Mouse (Mus musculus) liver, embryonic 13.5 days (tissue): ENCODE data around the gene Slc2a8. TPM values are rescaled to one million over a fixed set of nuclear protein-coding genes. Genes with fewer than 3 reads are reported as not detected.

Source experiments
- ATAC-seq: fragments of 200-750 bp; cut with Nextera tagmentation; 2 replicates; pipeline ENCODE4 v1.8.0; 2017; ENCODE audit warnings: low read depth, mild to moderate bottlenecking, moderate number of reproducible peaks, moderate library complexity
- DNase-seq: peaks from one replicate; pipeline ENCODE4 v3.0.0; 2022
- H3K27ac ChIP-seq: fragments of 300-500 bp; sonication (generic); 2 replicates; pipeline ENCODE4 v1.5.1; 2015; ENCODE audit warnings: moderate library complexity, mild to moderate bottlenecking, inconsistent platforms
- H3K27me3 ChIP-seq: fragments of 300-500 bp; sonication (generic); 2 replicates; pipeline ENCODE4 v1.6.1; 2015; ENCODE audit warnings: mild to moderate bottlenecking, inconsistent platforms
- H3K36me3 ChIP-seq: fragments of 300-500 bp; sonication (generic); 2 replicates; pipeline ENCODE4 v1.6.1; 2015; ENCODE audit warnings: mild to moderate bottlenecking, inconsistent platforms
- H3K4me1 ChIP-seq: fragments of 300-500 bp; sonication (generic); replicated peaks from 2 replicates; pipeline ENCODE4 v1.6.1; 2015; ENCODE audit warnings: inconsistent platforms
- H3K4me2 ChIP-seq: fragments of 300-500 bp; sonication (generic); 2 replicates; pipeline ENCODE4 v1.6.1; 2015; ENCODE audit warnings: inconsistent platforms, mild to moderate bottlenecking, moderate library complexity
- H3K4me3 ChIP-seq: fragments of 300-500 bp; sonication (generic); replicated peaks from 2 replicates; pipeline ENCODE4 v1.5.1; 2015; ENCODE audit warnings: mild to moderate bottlenecking, inconsistent platforms
- H3K9ac ChIP-seq: fragments of 300-500 bp; sonication (generic); 2 replicates; pipeline ENCODE4 v1.6.1; 2015; ENCODE audit warnings: mild to moderate bottlenecking, inconsistent platforms
- H3K9me3 ChIP-seq: fragments of 300-500 bp; sonication (generic); replicated peaks from 2 replicates; pipeline ENCODE4 v1.6.1; 2016; ENCODE audit warnings: inconsistent platforms
- WGBS: fragments of 180-500 bp; shearing (Covaris S2); methylation state at CpG from one replicate; pipeline ENCODE4 v1.1.7; 2015; ENCODE audit not compliant: insufficient replicate concordance; 5-methylcytosine and 5-hydroxymethylcytosine counted together
- polyA plus RNA-seq: library from polyadenylated mRNA; unstranded; fragments of >200 nt; fragmentation: Nextera tagmentation; extraction: Ambion mirVana; gene quantifications from 2 replicates; pipeline ENCODE4 v1.2.1, GENCODE M21; 2015

The Slc2a8 gene
- polyA plus RNA-seq, 1 experiment from 2014 or later, result 9.0 TPM

- Histone ChIP-seq H3K4me1 (no peaks in the 10 kb centered on the region), H3K4me2 (no peak overlapping the region), H3K9me3 (no peaks in the 10 kb centered on the region), H3K36me3 (no peaks in the 10 kb centered on the region), H3K4me3 (no peak overlapping the region), H3K27ac (no peak overlapping the region), H3K27me3 (0 out of 2 replicates have a peak, but pooled peaks cover 1% of the 10 kb centered on the region), H3K9ac (no peak overlapping the region)
- 65% methylated on average over 6 of the region's 6 CpGs for WGBS
- no peak for ATAC-seq
- DNase-seq, result no peak
Measured at GRCm38 (mm10) chr2:32997081-32997480, 15.2 kb upstream of the Slc2a8 start.

- Histone ChIP-seq H3K9ac (no peak overlapping the region), H3K27me3 (0 out of 2 replicates have a peak, but pooled peaks cover 3% of the 10 kb centered on the region), H3K4me2 (no peak overlapping the region), H3K4me1 (no peaks in the 10 kb centered on the region), H3K9me3 (no peaks in the 10 kb centered on the region), H3K27ac (no peak overlapping the region), H3K36me3 (no peaks in the 10 kb centered on the region), H3K4me3 (no peak overlapping the region)
- ATAC-seq (no peak), DNase-seq (no peak)
- whole genome bisulfite sequencing, result 42% methylated on average over 6 of the region's 6 CpGs
Measured at GRCm38 (mm10) chr2:32992130-32992529, 10.2 kb upstream of the Slc2a8 start.

- Histone ChIP-seq H3K27me3 (0 out of 2 replicates have a peak, but pooled peaks cover 3% of the 10 kb centered on the region), H3K4me1 (no peaks in the 10 kb centered on the region), H3K4me3 (no peak overlapping the region), H3K27ac (no peak overlapping the region), H3K9ac (no peak overlapping the region), H3K9me3 (no peaks in the 10 kb centered on the region), H3K36me3 (no peaks in the 10 kb centered on the region), H3K4me2 (no peak overlapping the region)
- ATAC-seq, result no peak
- DNase-seq, result no peak
- WGBS, result 50% methylated on average over 13 of the region's 13 CpGs
Measured at GRCm38 (mm10) chr2:32990167-32990832, 8.4 kb upstream of the Slc2a8 start.

GRCm38 (mm10) chr2:32989376-32989775, 7.5 kb upstream of the Slc2a8 start:
- Histone ChIP-seq H3K4me2 (no peak overlapping the region), H3K4me1 (no peaks in the 10 kb centered on the region), H3K27ac (no peak overlapping the region), H3K27me3 (0 out of 2 replicates have a peak, but pooled peaks cover 8% of the 10 kb centered on the region), H3K4me3 (no peak overlapping the region), H3K36me3 (no peaks in the 10 kb centered on the region), H3K9ac (no peak overlapping the region), H3K9me3 (no peaks in the 10 kb centered on the region)
- no peak for DNase-seq
- no peak for ATAC-seq
- WGBS, result 66% methylated on average over 3 of the region's 3 CpGs

GRCm38 (mm10) chr2:32985844-32986243, 4.0 kb upstream of the Slc2a8 start:
- ATAC-seq (no peak), DNase-seq (no peak)
- WGBS, result 65% methylated on average over 8 of the region's 8 CpGs

GRCm38 (mm10) chr2:32983617-32984016, 1.7 kb upstream of the Slc2a8 start:
- Histone ChIP-seq H3K4me1 (peaks cover 37% of the 10 kb centered on the region), H3K27ac (no peak overlapping the region), H3K9me3 (no peaks in the 10 kb centered on the region), H3K4me2 (peak overlapping the region; percentile 99), H3K36me3 (no peaks in the 10 kb centered on the region), H3K9ac (no peak overlapping the region), H3K4me3 (no peak overlapping the region), H3K27me3 (peaks cover 9% of the 10 kb centered on the region; the same call in 1 of the 2 replicates)
- DNase-seq, result no peak
- ATAC-seq, result no peak
- 42% methylated on average over 6 of the region's 6 CpGs for WGBS

More at GRCm38 (mm10) chr2:32985844-32986243, 4.0 kb upstream of the Slc2a8 start:
- Histone ChIP-seq H3K9me3 (no peaks in the 10 kb centered on the region), H3K4me1 (peaks cover 16% of the 10 kb centered on the region), H3K9ac (no peak overlapping the region), H3K4me3 (no peak overlapping the region), H3K4me2 (no peak overlapping the region), H3K36me3 (no peaks in the 10 kb centered on the region), H3K27me3 (peaks cover 9% of the 10 kb centered on the region; the same call in 1 of the 2 replicates), H3K27ac (no peak overlapping the region)

GRCm38 (mm10) chr2:32982700-32983099, 817 bp upstream of the Slc2a8 start:
- H3K27ac ChIP-seq, result no peak overlapping the region
- DNase-seq, result no peak
- H3K9me3 ChIP-seq, result no peaks in the 10 kb centered on the region
- H3K9ac ChIP-seq, result peak overlapping the region; percentile 53
- ATAC-seq, result no peak
- peaks cover 46% of the 10 kb centered on the region for H3K4me1 ChIP-seq
- H3K4me2 ChIP-seq, result peak overlapping the region; percentile 99
- H3K4me3 ChIP-seq, result peak overlapping the region; percentile 76
- peaks cover 9% of the 10 kb centered on the region; the same call in 1 of the 2 replicates for H3K27me3 ChIP-seq
- WGBS, result 10% methylated on average over 4 of the region's 4 CpGs
- H3K36me3 ChIP-seq, result no peaks in the 10 kb centered on the region

- peak overlapping the region; percentile 86 for H3K9ac ChIP-seq
- no peak for DNase-seq
- 1% methylated on average over 23 of the region's 23 CpGs for WGBS
Measured at GRCm38 (mm10) chr2:32981281-32981680, 602 bp downstream of the Slc2a8 start.

GRCm38 (mm10) chr2:32979675-32980074, 2.2 kb downstream of the Slc2a8 start:
- no peak overlapping the region; the same call in 1 of the 2 replicates for H3K4me2 ChIP-seq
- no peak overlapping the region for H3K27ac ChIP-seq
- ATAC-seq, result no peak
- H3K27me3 ChIP-seq, result peaks cover 7% of the 10 kb centered on the region; the same call in 1 of the 2 replicates
- H3K4me3 ChIP-seq, result no peak overlapping the region
- no peak for DNase-seq
- H3K4me1 ChIP-seq, result peaks cover 56% of the 10 kb centered on the region
- H3K9me3 ChIP-seq, result no peaks in the 10 kb centered on the region
- 77% methylated on average over 7 of the region's 7 CpGs for WGBS
- 0 out of 2 replicates have a peak overlapping the region, but pooled peaks have one; percentile 17 for H3K9ac ChIP-seq
- H3K36me3 ChIP-seq, result peaks cover 4% of the 10 kb centered on the region; the same call in 1 of the 2 replicates

More at GRCm38 (mm10) chr2:32981281-32981680, 602 bp downstream of the Slc2a8 start:
- H3K36me3 ChIP-seq, result no peaks in the 10 kb centered on the region
- peaks cover 56% of the 10 kb centered on the region for H3K4me1 ChIP-seq
- no peaks in the 10 kb centered on the region for H3K9me3 ChIP-seq
- peak; percentile 19 for ATAC-seq
- H3K27me3 ChIP-seq, result peaks cover 9% of the 10 kb centered on the region; the same call in 1 of the 2 replicates
- peak overlapping the region; percentile 25; the same call in 1 of the 2 replicates for H3K27ac ChIP-seq
- H3K4me2 ChIP-seq, result peak overlapping the region; percentile 99
- H3K4me3 ChIP-seq, result peak overlapping the region; percentile 76

- peak overlapping the region; percentile 68 for H3K27ac ChIP-seq
- WGBS, result 22% methylated on average over 3 of the region's 3 CpGs
- H3K4me1 ChIP-seq, result peaks cover 56% of the 10 kb centered on the region
- H3K27me3 ChIP-seq, result peaks cover 3% of the 10 kb centered on the region; the same call in 1 of the 2 replicates
- peak overlapping the region; percentile 46 for H3K4me2 ChIP-seq
- H3K9ac ChIP-seq, result peak overlapping the region; percentile 50; the same call in 1 of the 2 replicates
- no peaks in the 10 kb centered on the region for H3K9me3 ChIP-seq
- H3K4me3 ChIP-seq, result no peak overlapping the region
- no peak for ATAC-seq
- DNase-seq, result no peak
- peaks cover 12% of the 10 kb centered on the region for H3K36me3 ChIP-seq
Measured at GRCm38 (mm10) chr2:32978675-32979074, 3.2 kb downstream of the Slc2a8 start.

GRCm38 (mm10) chr2:32977114-32977513, 4.8 kb downstream of the Slc2a8 start:
- Histone ChIP-seq H3K27me3 (no peaks in the 10 kb centered on the region), H3K4me3 (no peak overlapping the region), H3K36me3 (peaks cover 15% of the 10 kb centered on the region), H3K9ac (no peak overlapping the region), H3K27ac (no peak overlapping the region), H3K4me2 (no peak overlapping the region), H3K4me1 (peaks cover 47% of the 10 kb centered on the region), H3K9me3 (no peaks in the 10 kb centered on the region)
- no peak for ATAC-seq
- WGBS, result 63% methylated on average over 5 of the region's 5 CpGs
- no peak for DNase-seq
